Mouse (Mus musculus) G1E (cell line): ENCODE results near the gene 1810049J17Rik.

Experiments used
- CTCF ChIP-seq: IDR thresholded peaks from 2 replicates; pipeline ENCODE4 v1.5.1; 2012; ENCODE audit warnings: low read depth, low read length, inconsistent platforms, mixed read lengths
- GATA1 ChIP-seq: IDR thresholded peaks from 2 replicates; pipeline ENCODE4 v1.6.1; 2012; ENCODE audit warnings: borderline replicate concordance, low read length, inconsistent platforms, mixed read lengths
- GATA2 ChIP-seq: IDR thresholded peaks from 2 replicates; pipeline ENCODE4 v1.6.1; 2012; ENCODE audit warnings: low read depth, low read length, inconsistent platforms, borderline replicate concordance
- POLR2AphosphoS5 ChIP-seq: IDR thresholded peaks from 2 replicates; pipeline ENCODE4 v1.6.1; 2012; ENCODE audit warnings: low read depth, low read length, inconsistent platforms; ENCODE audit not compliant: insufficient replicate concordance
- TAL1 ChIP-seq: conservative IDR thresholded peaks from 2 replicates; pipeline ENCODE4 v1.6.1; 2012; ENCODE audit warnings: low read depth, low read length, inconsistent platforms, mixed read lengths

- TF ChIP-seq CTCF (no peak), GATA1 (no peak), GATA2 (no peak), POLR2AphosphoS5 (no peak), TAL1 (no peak)
Measured at GRCm38 (mm10) chr15:12360519-12361212, 39.0 kb upstream of the 1810049J17Rik start.
